In the genomic region with DNA sequence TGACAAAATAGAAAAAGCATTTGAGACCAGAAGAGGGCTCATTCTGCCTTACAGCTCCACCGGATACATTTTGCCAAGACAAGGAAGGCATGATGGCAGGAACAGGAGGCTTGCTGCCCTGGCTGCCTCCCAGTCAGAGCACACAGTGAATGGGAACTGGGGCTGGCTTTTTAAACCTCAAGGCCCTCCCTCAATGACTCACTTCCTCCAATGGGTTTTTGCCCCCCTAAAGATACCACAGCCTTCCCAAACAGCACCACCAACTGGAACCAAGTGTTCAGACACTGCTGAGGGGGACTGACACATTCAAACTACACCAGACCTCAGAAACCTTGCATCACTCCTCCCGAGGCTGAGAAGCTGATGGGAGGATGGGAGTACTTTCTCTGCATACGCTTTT, we compare ENCODE assay signal across 27 mouse cellular contexts. TPM values are rescaled to one million over a fixed set of nuclear protein-coding genes. Genes with fewer than 3 reads are reported as not detected.
DNase-seq lines count a peak whose midpoint lies in the region; ATAC-seq and TF ChIP-seq lines count a peak whose summit lies in the region.
"Had no signal": no experiment of that assay in that cellular context is flagged by ENCODE, and none has a peak within 500 bp of the region (broad histone marks: within the 10 kb centered on the region; RNA-seq: fewer than 3 reads in every experiment).

No protein-coding gene starts in this region.

- no peaks in the 10 kb centered on the region for H3K4me1 ChIP-seq in MEL (ENCODE audit: control insufficient read depth in 1 of 2, insufficient read depth in 2 of 2, low read length in 2 of 2)
- H3K4me1 ChIP-seq: midbrain, embryonic 15.5 days had no signal

- peak; percentile 47 for DNase-seq in CD4-positive helper T cell, adult 2 months (ENCODE audit: low read depth, low spot score)
- DNase-seq in MEL (ENCODE audit: low read depth, low spot score): peak; percentile 46
- DNase-seq in layer of hippocampus, adult 2 months (ENCODE audit: low spot score in 2 of 2): no peak
- DNase-seq in lung, adult 18-20 months: no peak
- no peak for DNase-seq in B cell, adult 2 months
- DNase-seq: adrenal gland, adult 2 months; cerebellum, postnatal 14 days; embryo, embryonic 11 days; heart, adult 2 months; kidney, adult 2 months; kidney, postnatal 14 days; left cerebral cortex, postnatal 4 days; liver; lung, postnatal 10 days; retina, postnatal 1 day had no signal

- peaks cover 0 to 18% of the 10 kb centered on the region in 2 experiments; a peak in 2 of 4 replicates for H3K36me3 ChIP-seq in MEL (ENCODE audit: control insufficient read depth in 1 of 2, insufficient read depth in 2 of 2, low read length in 2 of 2)

- TF ChIP-seq RAD21 in MEL (IDR thresholded peaks at IDR 0.05; ENCODE audit: low read depth, low read length): no peak

- no peak overlapping the region for H3K9ac ChIP-seq in MEL (ENCODE audit: control insufficient read depth, low read depth, low read length, poor library complexity, severe bottlenecking)
- H3K9ac ChIP-seq: midbrain, embryonic 15.5 days had no signal

- no peaks in the 10 kb centered on the region for H3K9me3 ChIP-seq in MEL (replicated peaks; ENCODE audit: insufficient read depth, low read length)
- H3K9me3 ChIP-seq: midbrain, embryonic 15.5 days had no signal

- ATAC-seq in granulocyte monocyte progenitor cell, adult 5-6 weeks (replicated peaks; ENCODE audit: poor library complexity, severe bottlenecking): peak; percentile 87
- ATAC-seq in neutrophil, adult 5-6 weeks (ENCODE audit: extremely low read depth, insufficient number of reproducible peaks, low FRiP score, poor library complexity, severe bottlenecking): peak; percentile 61
- ATAC-seq: forebrain, embryonic 16.5 days; midbrain, embryonic 15.5 days had no signal

- TF ChIP-seq EP300 in MEL (IDR thresholded peaks at IDR 0.05; ENCODE audit: low read depth in 1 of 2, low read length in 2 of 2): no peak

- TF ChIP-seq CTCF in MEL (IDR thresholded peaks at IDR 0.05 in 2 of 3, conservative IDR thresholded peaks at IDR 0.05 in 1 of 3; ENCODE audit: control insufficient read depth in 1 of 3, insufficient read depth in 1 of 3, low read depth in 2 of 3, low read length in 3 of 3, poor library complexity in 1 of 3, severe bottlenecking in 1 of 3): peak in 1 of 3 experiments; percentile 16; a peak in 2 of 6 replicates
- TF ChIP-seq CTCF in layer of hippocampus, adult 2 months (conservative IDR thresholded peaks at IDR 0.05): no peak

- no peak overlapping the region for H3K4me3 ChIP-seq in MEL (ENCODE audit: control insufficient read depth in 1 of 2, insufficient read depth in 1 of 2, low read depth in 2 of 2, low read length in 2 of 2)
- H3K4me3 ChIP-seq in layer of hippocampus, adult 2 months: no peak overlapping the region
- H3K4me3 ChIP-seq: heart, adult 2 months; megakaryocyte, embryonic 14.5 days; midbrain, embryonic 15.5 days had no signal

- no peaks in the 10 kb centered on the region for H3K27me3 ChIP-seq in MEL (ENCODE audit: control insufficient read depth in 1 of 2, insufficient read depth in 2 of 2, low read length in 2 of 2)
- H3K27me3 ChIP-seq: megakaryocyte, embryonic 14.5 days; midbrain, embryonic 15.5 days had no signal

- no peak for TF ChIP-seq POLR2A in MEL (IDR thresholded peaks at IDR 0.05; ENCODE audit: control insufficient read depth in 1 of 2, insufficient read depth in 1 of 2, low read depth in 1 of 2, low read length in 2 of 2, poor library complexity in 1 of 2)

- H3K79me2 ChIP-seq in MEL (ENCODE audit: control insufficient read depth, insufficient read depth, low read length, poor library complexity): no peaks in the 10 kb centered on the region

- no peak overlapping the region for H3K27ac ChIP-seq in MEL (ENCODE audit: control insufficient read depth, low read depth, low read length)
- H3K27ac ChIP-seq in layer of hippocampus, adult 2 months: no peak overlapping the region
- H3K27ac ChIP-seq: heart, adult 2 months; midbrain, embryonic 15.5 days had no signal

TF ChIP-seq in MEL, 35 proteins besides CTCF, POLR2A, EP300 and RAD21:
- TF ChIP-seq ZC3H11A (IDR thresholded peaks at IDR 0.05; ENCODE audit: low read depth, low read length): no peak
- no peak for TF ChIP-seq ZMIZ1 (IDR thresholded peaks at IDR 0.05; ENCODE audit: low read depth, low read length)
- TF ChIP-seq KAT2A (conservative IDR thresholded peaks at IDR 0.05; ENCODE audit: low read depth, low read length): no peak
- TF ChIP-seq USF2 (IDR thresholded peaks at IDR 0.05; ENCODE audit: borderline replicate concordance in 1 of 2, insufficient read depth in 1 of 2, low read depth in 1 of 2, low read length in 2 of 2): no peak
- no peak for TF ChIP-seq SIN3A (IDR thresholded peaks at IDR 0.05; ENCODE audit: low read length)
- TF ChIP-seq RCOR1 (IDR thresholded peaks at IDR 0.05; ENCODE audit: low read depth, low read length): no peak
- no peak for TF ChIP-seq TCF12 (IDR thresholded peaks at IDR 0.05; ENCODE audit: low read depth, low read length)
- TF ChIP-seq POLR2AphosphoS2 (IDR thresholded peaks at IDR 0.05; ENCODE audit: low read length): no peak
- no peak for TF ChIP-seq NRF1 (IDR thresholded peaks at IDR 0.05; ENCODE audit: insufficient read depth, low read depth, low read length, poor library complexity, severe bottlenecking)
- no peak for TF ChIP-seq BHLHE40 (IDR thresholded peaks at IDR 0.05; ENCODE audit: borderline replicate concordance, low read depth, low read length)
- TF ChIP-seq MAX (IDR thresholded peaks at IDR 0.05; ENCODE audit: low read length): no peak
- no peak for TF ChIP-seq ELF1 (IDR thresholded peaks at IDR 0.05; ENCODE audit: low read depth, low read length)
- no peak for TF ChIP-seq CHD2 (IDR thresholded peaks at IDR 0.05; ENCODE audit: low read length)

RNA-seq across cellular contexts. Expression of a gene that starts 30.7 kb away (rescaled TPM):
- total RNA-seq in MEL (2012; rRNA removed): 87.9 and 88.0 TPM in 2 replicates
- 100 to 1,000 TPM in 1 of 2 experiments, 10 to 100 TPM in 1; 87.7 to 134 TPM for polyA plus RNA-seq in MEL (2012; ENCODE audit: insufficient read depth in 1 of 2, insufficient read length in 2 of 2, low read depth in 1 of 2, low replicate concordance in 2 of 2, missing spikeins in 1 of 2)
- total RNA-seq in granulocyte monocyte progenitor cell, adult 5-6 weeks (2014; fragmentation: Nextera tagmentation): 69.6 and 84.0 TPM in 2 replicates
- 131 and 143 TPM in 2 replicates for total RNA-seq in granulocyte monocyte progenitor cell, adult 5-6 weeks (2017)
- 110 and 111 TPM in 2 replicates for total RNA-seq in neutrophil, adult 5-6 weeks (2017)
- total RNA-seq in layer of hippocampus, adult 2 months (2021): 100 to 1,000 TPM; 112 to 117 TPM

RNA-seq across cellular contexts. Expression of a gene that starts 35.3 kb away (rescaled TPM):
- 6.5 and 10.4 TPM in 2 replicates for total RNA-seq in MEL (2012; rRNA removed)
- 10 to 100 TPM in 1 of 2 experiments, not detected in 1; 11.6 TPM for polyA plus RNA-seq in MEL (2012; ENCODE audit: insufficient read depth in 1 of 2, insufficient read length in 2 of 2, low read depth in 1 of 2, low replicate concordance in 2 of 2, missing spikeins in 1 of 2)
- 22.3 and 33.3 TPM in 2 replicates for total RNA-seq in granulocyte monocyte progenitor cell, adult 5-6 weeks (2014; fragmentation: Nextera tagmentation)
- total RNA-seq in granulocyte monocyte progenitor cell, adult 5-6 weeks (2017): 50.4 and 51.2 TPM in 2 replicates
- 175 and 211 TPM in 2 replicates for total RNA-seq in neutrophil, adult 5-6 weeks (2017)
- 1 to 10 TPM; 1.6 to 2.0 TPM for total RNA-seq in layer of hippocampus, adult 2 months (2021)

RNA-seq across cellular contexts. Expression of a gene that starts 37.7 kb away (rescaled TPM):
- total RNA-seq in MEL (2012; rRNA removed): not detected in 2 replicates
- polyA plus RNA-seq in MEL (2012; ENCODE audit: insufficient read depth in 1 of 2, insufficient read length in 2 of 2, low read depth in 1 of 2, low replicate concordance in 2 of 2, missing spikeins in 1 of 2): not detected
- total RNA-seq in granulocyte monocyte progenitor cell, adult 5-6 weeks (2014; fragmentation: Nextera tagmentation): 0.60 TPM in 1 of 2 replicates, not detected in the other
- total RNA-seq in granulocyte monocyte progenitor cell, adult 5-6 weeks (2017): 0.04 and 0.21 TPM in 2 replicates
- 1.2 and 1.5 TPM in 2 replicates for total RNA-seq in neutrophil, adult 5-6 weeks (2017)
- not detected for total RNA-seq in layer of hippocampus, adult 2 months (2021)
- total RNA-seq: adrenal gland, adult 2 months; gastrocnemius, adult 18-20 months; heart, adult 2 months; left cerebral cortex, adult 18-20 months; left cerebral cortex, postnatal 4 days had no signal
- polyA plus RNA-seq: adrenal gland, adult 2 months; forebrain, embryonic 16.5 days; heart, adult 2 months; heart, embryonic 16.5 days; hindbrain, embryonic 11.5 days; kidney, adult 2 months; liver, embryonic 16.5 days; midbrain, embryonic 15.5 days; stomach, embryonic 16.5 days; urinary bladder, adult 2 months had no signal

RNA-seq across cellular contexts. Expression of a gene that starts 53.0 kb away (rescaled TPM):
- total RNA-seq in MEL (2012; rRNA removed): 8.3 and 10.3 TPM in 2 replicates
- 10 to 100 TPM in 1 of 2 experiments, not detected in 1; 16.6 TPM for polyA plus RNA-seq in MEL (2012; ENCODE audit: insufficient read depth in 1 of 2, insufficient read length in 2 of 2, low read depth in 1 of 2, low replicate concordance in 2 of 2, missing spikeins in 1 of 2)
- 12.8 and 18.8 TPM in 2 replicates for total RNA-seq in granulocyte monocyte progenitor cell, adult 5-6 weeks (2014; fragmentation: Nextera tagmentation)
- 32.4 and 41.7 TPM in 2 replicates for total RNA-seq in granulocyte monocyte progenitor cell, adult 5-6 weeks (2017)
- total RNA-seq in neutrophil, adult 5-6 weeks (2017): 83.6 and 100 TPM in 2 replicates
- total RNA-seq in layer of hippocampus, adult 2 months (2021): 10 to 100 TPM; 67.5 to 78.5 TPM

RNA-seq across cellular contexts. Expression of a gene that starts 53.1 kb away (rescaled TPM):
- 77.8 and 86.3 TPM in 2 replicates for total RNA-seq in MEL (2012; rRNA removed)
- polyA plus RNA-seq in MEL (2012; ENCODE audit: insufficient read depth in 1 of 2, insufficient read length in 2 of 2, low read depth in 1 of 2, low replicate concordance in 2 of 2, missing spikeins in 1 of 2): 10 to 100 TPM in 1 of 2 experiments, not detected in 1; 83.8 TPM
- total RNA-seq in granulocyte monocyte progenitor cell, adult 5-6 weeks (2014; fragmentation: Nextera tagmentation): 36.3 and 47.4 TPM in 2 replicates
- 33.5 and 38.7 TPM in 2 replicates for total RNA-seq in granulocyte monocyte progenitor cell, adult 5-6 weeks (2017)
- 23.6 and 32.8 TPM in 2 replicates for total RNA-seq in neutrophil, adult 5-6 weeks (2017)
- total RNA-seq in layer of hippocampus, adult 2 months (2021): 10 to 100 TPM; 76.1 to 85.1 TPM

Comparison
In these comparisons a context has a peak if more than half of its experiments do, and no peak if none do; other contexts are left out.
1. DNase-seq: peak in CD4-positive helper T cell, adult 2 months (single experiment) and MEL (single experiment); none in layer of hippocampus, adult 2 months (0 of 2), lung, adult 18-20 months (0 of 2) and B cell, adult 2 months (0 of 2).